Mouse (Mus musculus): Measurements from ENCODE around the gene 1700025B11Rik. TPM values are rescaled to one million over a fixed set of nuclear protein-coding genes. Genes with fewer than 3 reads are reported as not detected.

The 1700025B11Rik gene
- not detected in 2 replicates for polyA plus RNA-seq (2012; rRNA removed)

DNA sequence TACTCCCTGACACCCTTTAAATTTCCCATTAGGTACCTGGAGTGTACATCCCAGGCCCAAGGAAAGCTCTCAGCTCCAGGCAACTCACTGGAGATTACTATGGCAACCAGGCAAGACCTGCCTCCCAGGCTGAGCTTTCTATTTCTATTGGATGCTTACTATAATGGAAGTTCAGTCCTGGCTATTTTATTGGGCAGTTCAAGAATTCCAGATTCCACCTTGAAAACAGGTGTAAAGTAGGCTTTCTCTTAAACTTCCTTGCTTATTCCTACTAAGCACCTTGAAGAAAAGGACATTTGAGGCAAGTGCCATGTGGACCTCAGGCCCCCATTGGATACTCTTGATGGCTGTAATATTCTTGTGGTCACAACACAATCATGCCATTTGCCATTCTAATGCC is at the start of gene 1700025B11Rik:
Gene 1700025B11Rik (minus strand): TSS at position 101 of the 400 bp plus-strand sequence.
- TF ChIP-seq CTCF (IDR thresholded peaks at IDR 0.05; ENCODE audit: borderline replicate concordance, control insufficient read depth, extremely low read depth, insufficient read depth, low read length, poor library complexity): no peak
- TF ChIP-seq POLR2A (IDR thresholded peaks at IDR 0.05; ENCODE audit: control insufficient read depth, extremely low read depth, insufficient read depth, low read length, poor library complexity): no peak
- no peak for DNase-seq
- Histone ChIP-seq H3K36me3 (ENCODE audit: control insufficient read depth, insufficient read depth, low read length) (no peaks in the 10 kb centered on the region), H3K4me3 (ENCODE audit: control insufficient read depth, insufficient read depth, low read length) (no peak within 1 kb of the TSS), H3K27me3 (ENCODE audit: control insufficient read depth, insufficient read depth, low read length) (no peaks in the 10 kb centered on the region), H3K27ac (ENCODE audit: control insufficient read depth, insufficient read depth, low read length) (no peak within 1 kb of the TSS), H3K4me1 (replicated peaks; ENCODE audit: control insufficient read depth, insufficient read depth, low read length) (no peaks in the 10 kb centered on the region)

DNA sequence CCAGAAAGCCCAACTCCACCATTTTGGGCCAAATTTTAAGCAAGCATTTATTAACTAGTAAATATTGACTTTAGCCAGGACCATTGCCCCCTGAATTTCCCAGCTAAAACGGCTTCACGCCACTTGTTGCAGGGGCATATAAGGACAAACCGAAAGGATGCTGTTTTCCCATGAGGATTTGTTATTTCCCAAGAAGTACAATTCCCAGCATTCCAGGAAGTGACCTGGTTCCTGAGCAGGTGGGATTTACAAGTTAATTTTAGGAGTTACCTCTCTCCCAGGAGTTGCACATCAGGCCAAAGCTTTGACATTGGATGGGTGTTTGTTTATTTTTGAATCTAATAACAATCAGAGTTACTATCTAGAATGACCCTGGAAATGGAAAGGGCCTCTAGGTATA is 44.4 kb upstream of the 1700025B11Rik start:
- DNase-seq: no peak
- Histone ChIP-seq H3K27me3 (ENCODE audit: control insufficient read depth, insufficient read depth, low read length) (no peaks in the 10 kb centered on the region), H3K4me3 (ENCODE audit: control insufficient read depth, insufficient read depth, low read length) (no peak overlapping the region), H3K36me3 (ENCODE audit: control insufficient read depth, insufficient read depth, low read length) (no peaks in the 10 kb centered on the region), H3K4me1 (replicated peaks; ENCODE audit: control insufficient read depth, insufficient read depth, low read length) (no peaks in the 10 kb centered on the region), H3K27ac (ENCODE audit: control insufficient read depth, insufficient read depth, low read length) (no peak overlapping the region)
- TF ChIP-seq POLR2A (IDR thresholded peaks at IDR 0.05; ENCODE audit: control insufficient read depth, extremely low read depth, insufficient read depth, low read length, poor library complexity): no peak
- no peak for TF ChIP-seq CTCF (IDR thresholded peaks at IDR 0.05; ENCODE audit: borderline replicate concordance, control insufficient read depth, extremely low read depth, insufficient read depth, low read length, poor library complexity)
- WGBS: 94% methylated on average over 3 of the region's 3 CpGs

DNA sequence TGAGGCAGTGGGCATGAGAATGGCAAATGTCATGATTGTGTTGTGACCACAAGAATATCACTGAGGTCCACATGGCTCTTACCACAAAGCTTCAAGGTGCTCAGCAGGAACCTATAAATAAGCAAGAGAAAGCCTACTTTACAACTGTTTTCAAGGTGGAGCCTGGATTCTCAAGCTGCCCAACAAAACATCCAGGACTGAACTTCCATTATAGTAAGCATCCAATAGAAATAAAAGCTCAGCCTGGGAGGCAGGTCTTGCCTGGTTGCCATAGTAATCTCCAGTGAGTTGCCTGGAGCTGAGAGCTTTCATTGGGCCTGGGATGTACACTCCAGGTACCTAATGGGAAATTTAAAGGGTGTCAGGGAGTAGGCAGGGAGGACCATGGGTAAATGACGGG is 37.3 kb upstream of the 1700025B11Rik start, which contains the start of gene Gm36245:
Gene Gm36245 (plus strand): TSS at position 301 of the 400 bp plus-strand sequence.
- Histone ChIP-seq H3K36me3 (ENCODE audit: control insufficient read depth, insufficient read depth, low read length) (no peaks in the 10 kb centered on the region), H3K4me1 (replicated peaks; ENCODE audit: control insufficient read depth, insufficient read depth, low read length) (no peaks in the 10 kb centered on the region; the same call in 1 of the 2 replicates), H3K27me3 (ENCODE audit: control insufficient read depth, insufficient read depth, low read length) (no peaks in the 10 kb centered on the region), H3K27ac (ENCODE audit: control insufficient read depth, insufficient read depth, low read length) (no peak within 1 kb of the TSS), H3K4me3 (ENCODE audit: control insufficient read depth, insufficient read depth, low read length) (no peak within 1 kb of the TSS)
- no peak for TF ChIP-seq POLR2A (IDR thresholded peaks at IDR 0.05; ENCODE audit: control insufficient read depth, extremely low read depth, insufficient read depth, low read length, poor library complexity)
- TF ChIP-seq CTCF (IDR thresholded peaks at IDR 0.05; ENCODE audit: borderline replicate concordance, control insufficient read depth, extremely low read depth, insufficient read depth, low read length, poor library complexity): no peak
- no peak for DNase-seq
- 91% methylated on average over 1 of the region's 1 CpGs for WGBS

DNA sequence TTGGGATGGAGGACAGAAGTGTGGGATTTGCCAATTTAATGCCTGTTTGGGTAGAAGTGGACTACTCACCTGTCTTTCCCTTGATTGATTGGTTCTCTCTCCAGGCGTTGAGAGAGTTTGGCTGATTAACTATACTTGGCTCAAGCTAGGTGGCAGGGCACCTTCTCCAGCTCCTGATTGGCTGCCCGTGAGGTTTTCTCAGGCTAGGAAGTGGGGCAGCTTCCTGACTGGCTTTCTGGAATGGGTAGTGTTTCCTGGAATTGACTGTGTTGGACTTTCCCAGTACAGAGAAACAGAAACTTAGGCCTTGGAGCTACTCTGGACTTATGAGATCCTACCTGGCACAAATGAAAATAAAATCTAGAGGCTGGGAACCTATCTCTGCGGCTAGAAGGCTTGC is 36.7 kb upstream of the 1700025B11Rik start:
- 62% methylated on average over 3 of the region's 3 CpGs for WGBS
- no peak overlapping the region for H3K27ac ChIP-seq (ENCODE audit: control insufficient read depth, insufficient read depth, low read length)
- TF ChIP-seq POLR2A (IDR thresholded peaks at IDR 0.05; ENCODE audit: control insufficient read depth, extremely low read depth, insufficient read depth, low read length, poor library complexity) (no peak), CTCF (IDR thresholded peaks at IDR 0.05; ENCODE audit: borderline replicate concordance, control insufficient read depth, extremely low read depth, insufficient read depth, low read length, poor library complexity) (no peak)

GRCm38 (mm10) chr15:77595961-77596360 is 34.3 kb upstream of the 1700025B11Rik start, which contains the start of gene Apol10b:
Gene Apol10b (minus strand): TSS chr15:77596125.
- Histone ChIP-seq H3K36me3 (ENCODE audit: control insufficient read depth, insufficient read depth, low read length) (no peaks in the 10 kb centered on the region), H3K4me3 (ENCODE audit: control insufficient read depth, insufficient read depth, low read length) (no peak within 1 kb of the TSS), H3K27me3 (ENCODE audit: control insufficient read depth, insufficient read depth, low read length) (no peaks in the 10 kb centered on the region), H3K4me1 (replicated peaks; ENCODE audit: control insufficient read depth, insufficient read depth, low read length) (no peaks in the 10 kb centered on the region; the same call in 1 of the 2 replicates), H3K27ac (ENCODE audit: control insufficient read depth, insufficient read depth, low read length) (no peak within 1 kb of the TSS)
- TF ChIP-seq CTCF (IDR thresholded peaks at IDR 0.05; ENCODE audit: borderline replicate concordance, control insufficient read depth, extremely low read depth, insufficient read depth, low read length, poor library complexity) (no peak), POLR2A (IDR thresholded peaks at IDR 0.05; ENCODE audit: control insufficient read depth, extremely low read depth, insufficient read depth, low read length, poor library complexity) (no peak)
- 60% methylated on average over 5 of the region's 5 CpGs for WGBS
- no peak for DNase-seq

More for the DNA sequence above, 36.7 kb upstream of the 1700025B11Rik start:
- DNase-seq: no peak
- Histone ChIP-seq H3K36me3 (ENCODE audit: control insufficient read depth, insufficient read depth, low read length) (no peaks in the 10 kb centered on the region), H3K4me3 (ENCODE audit: control insufficient read depth, insufficient read depth, low read length) (no peak overlapping the region), H3K27me3 (ENCODE audit: control insufficient read depth, insufficient read depth, low read length) (no peaks in the 10 kb centered on the region), H3K4me1 (replicated peaks; ENCODE audit: control insufficient read depth, insufficient read depth, low read length) (no peaks in the 10 kb centered on the region; the same call in 1 of the 2 replicates)

GRCm38 (mm10) chr15:77593557-77593956 is 31.9 kb upstream of the 1700025B11Rik start:
- no peaks in the 10 kb centered on the region for H3K27me3 ChIP-seq (ENCODE audit: control insufficient read depth, insufficient read depth, low read length)
- no peak overlapping the region for H3K4me3 ChIP-seq (ENCODE audit: control insufficient read depth, insufficient read depth, low read length)
- H3K27ac ChIP-seq (ENCODE audit: control insufficient read depth, insufficient read depth, low read length): no peak overlapping the region
- TF ChIP-seq CTCF (IDR thresholded peaks at IDR 0.05; ENCODE audit: borderline replicate concordance, control insufficient read depth, extremely low read depth, insufficient read depth, low read length, poor library complexity) (no peak), POLR2A (IDR thresholded peaks at IDR 0.05; ENCODE audit: control insufficient read depth, extremely low read depth, insufficient read depth, low read length, poor library complexity) (no peak)
- no peak for DNase-seq
- WGBS: 77% methylated on average over 1 of the region's 1 CpGs
- H3K4me1 ChIP-seq (replicated peaks; ENCODE audit: control insufficient read depth, insufficient read depth, low read length): no peaks in the 10 kb centered on the region; the same call in 1 of the 2 replicates
- no peaks in the 10 kb centered on the region for H3K36me3 ChIP-seq (ENCODE audit: control insufficient read depth, insufficient read depth, low read length)

DNA sequence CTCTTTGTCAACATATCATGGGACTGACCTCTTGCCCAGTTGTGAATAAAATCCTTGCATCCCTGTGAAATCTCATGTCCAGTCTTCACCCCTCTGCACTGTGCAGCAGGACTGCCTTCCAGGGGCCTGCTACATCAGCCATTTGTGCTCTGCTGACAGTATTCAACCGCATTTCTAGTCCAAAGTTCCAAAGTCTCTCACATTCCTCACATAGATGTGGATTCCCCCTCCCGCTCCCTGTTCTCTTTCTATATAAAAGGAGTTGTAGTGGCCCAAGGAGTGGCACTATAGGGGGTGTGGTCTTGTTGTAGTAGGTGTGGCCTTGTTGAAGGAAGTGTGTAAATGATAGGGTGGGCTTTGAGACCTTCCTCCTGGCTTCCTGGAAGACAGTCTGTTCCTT is 29.2 kb upstream of the 1700025B11Rik start:
- DNase-seq: no peak
- Histone ChIP-seq H3K4me1 (replicated peaks; ENCODE audit: control insufficient read depth, insufficient read depth, low read length) (no peaks in the 10 kb centered on the region; the same call in 1 of the 2 replicates), H3K27ac (ENCODE audit: control insufficient read depth, insufficient read depth, low read length) (no peak overlapping the region), H3K36me3 (ENCODE audit: control insufficient read depth, insufficient read depth, low read length) (no peaks in the 10 kb centered on the region), H3K27me3 (ENCODE audit: control insufficient read depth, insufficient read depth, low read length) (no peaks in the 10 kb centered on the region), H3K4me3 (ENCODE audit: control insufficient read depth, insufficient read depth, low read length) (no peak overlapping the region)
- 88% methylated on average over 2 of the region's 2 CpGs for WGBS
- TF ChIP-seq CTCF (IDR thresholded peaks at IDR 0.05; ENCODE audit: borderline replicate concordance, control insufficient read depth, extremely low read depth, insufficient read depth, low read length, poor library complexity): no peak
- TF ChIP-seq POLR2A (IDR thresholded peaks at IDR 0.05; ENCODE audit: control insufficient read depth, extremely low read depth, insufficient read depth, low read length, poor library complexity): no peak
